Mouse (Mus musculus) CH12.LX (cell line): ENCODE data around the gene Lefty1. TPM values are rescaled to one million over a fixed set of nuclear protein-coding genes. Genes with fewer than 3 reads are reported as not detected.
A peak's percentile ranks its signal among the peaks of the same experiment; 100 is the strongest.

ENCODE experiments used
- DNase-seq: peaks from one replicate; pipeline ENCODE4 v3.0.0-alpha.2; 2013; ENCODE audit errors: extremely low read depth
- H3K27ac ChIP-seq: 2 replicates; pipeline ENCODE4 v1.5.1; 2012; ENCODE audit warnings: low read depth, mild to moderate bottlenecking, control low read depth, moderate library complexity; ENCODE audit not compliant: insufficient read depth
- H3K27me3 ChIP-seq: replicated peaks from 2 replicates; pipeline ENCODE3; 2012; ENCODE audit warnings: inconsistent platforms
- H3K36me3 ChIP-seq, 2 experiments: replicated peaks in 1 of 2; 2 replicates each; pipeline versions ENCODE3 to v1.6.1; 2012; ENCODE audit warnings: inconsistent platforms in 1 of 2, low read length in 1 of 2, mild to moderate bottlenecking in 1 of 2, mixed read lengths in 1 of 2, moderate library complexity in 1 of 2; ENCODE audit not compliant: control insufficient read depth in 1 of 2, insufficient read depth in 1 of 2
- H3K4me1 ChIP-seq, 2 experiments: 2 replicates each; pipeline ENCODE4 v1.6.1; 2012; ENCODE audit warnings: inconsistent platforms in 1 of 2, moderate library complexity in 1 of 2; ENCODE audit not compliant: insufficient read depth in 2 of 2, control insufficient read depth in 1 of 2
- H3K4me2 ChIP-seq: 2 replicates; pipeline ENCODE4 v1.6.1; 2012; ENCODE audit warnings: low read depth, mild to moderate bottlenecking, control low read depth; ENCODE audit not compliant: poor library complexity, insufficient read depth, severe bottlenecking
- H3K4me3 ChIP-seq, 3 experiments: fragments of 150-350 bp in 1 of 3; sonication (generic) in 1 of 3; replicated peaks in 1 of 3; 2 replicates each; pipeline versions ENCODE3 to v1.5.1; 2011 to 2012; ENCODE audit warnings: low read depth in 2 of 3, low read length in 2 of 3, mild to moderate bottlenecking in 2 of 3, moderate library complexity in 2 of 3, control low read depth in 1 of 3, improper control_type of control experiment in 1 of 3, inconsistent platforms in 1 of 3, mixed read lengths in 1 of 3; ENCODE audit not compliant: poor library complexity in 1 of 3
- H3K79me2 ChIP-seq: replicated peaks from 2 replicates; pipeline ENCODE4 v1.6.1; 2012; ENCODE audit warnings: mild to moderate bottlenecking, moderate library complexity; ENCODE audit not compliant: control insufficient read depth, poor library complexity, insufficient read depth, severe bottlenecking; ENCODE audit errors: extremely low read depth
- H3K9ac ChIP-seq: 2 replicates; pipeline ENCODE4 v1.6.1; 2012; ENCODE audit warnings: low read depth, mild to moderate bottlenecking, control low read depth, moderate library complexity; ENCODE audit not compliant: insufficient read depth
- H3K9me3 ChIP-seq: replicated peaks from 2 replicates; pipeline ENCODE3; 2012; ENCODE audit warnings: low read length, inconsistent platforms, mixed read lengths
- BHLHE40 ChIP-seq: IDR thresholded peaks from 2 replicates; pipeline ENCODE4 v1.6.1; 2011; ENCODE audit warnings: mild to moderate bottlenecking, low read depth, low read length, improper control_type of control experiment
- EP300 ChIP-seq: IDR thresholded peaks from 2 replicates; pipeline ENCODE4 v1.6.1; 2011; ENCODE audit warnings: low read length, improper control_type of control experiment
- ETS1 ChIP-seq: conservative IDR thresholded peaks from 2 replicates; pipeline ENCODE4 v1.6.1; 2012; ENCODE audit warnings: low read depth, mild to moderate bottlenecking, inconsistent platforms, low read length, improper control_type of control experiment, moderate library complexity
- IRF4 ChIP-seq: IDR thresholded peaks from 2 replicates; pipeline ENCODE4 v1.6.1; 2014; ENCODE audit warnings: low read depth, mild to moderate bottlenecking, inconsistent platforms, low read length, improper control_type of control experiment
- JUN ChIP-seq: IDR thresholded peaks from 2 replicates; pipeline ENCODE4 v1.6.1; 2011; ENCODE audit warnings: low read depth, mild to moderate bottlenecking, low read length, improper control_type of control experiment, moderate library complexity; ENCODE audit not compliant: insufficient read depth
- JUND ChIP-seq: conservative IDR thresholded peaks from 2 replicates; pipeline ENCODE4 v1.6.1; 2011; ENCODE audit warnings: low read depth, low read length, improper control_type of control experiment
- KAT2A ChIP-seq: IDR thresholded peaks from 2 replicates; pipeline ENCODE4 v1.6.1; 2012; ENCODE audit warnings: low read length, improper control_type of control experiment, inconsistent platforms; ENCODE audit not compliant: insufficient replicate concordance
- MAFK ChIP-seq: IDR thresholded peaks from 2 replicates; pipeline ENCODE4 v1.6.1; 2011; ENCODE audit warnings: low read length, improper control_type of control experiment; ENCODE audit not compliant: insufficient replicate concordance
- MAX ChIP-seq: IDR thresholded peaks from 2 replicates; pipeline ENCODE4 v1.6.1; 2011; ENCODE audit warnings: low read length, improper control_type of control experiment
- MAZ ChIP-seq: IDR thresholded peaks from 2 replicates; pipeline ENCODE4 v1.6.1; 2012; ENCODE audit warnings: low read depth, mild to moderate bottlenecking, inconsistent platforms, low read length, improper control_type of control experiment, moderate library complexity
- MEF2A ChIP-seq: IDR thresholded peaks from 2 replicates; pipeline ENCODE4 v1.6.1; 2014; ENCODE audit warnings: low read depth, mild to moderate bottlenecking, inconsistent platforms, low read length, improper control_type of control experiment, borderline replicate concordance
- MXI1 ChIP-seq: IDR thresholded peaks from 2 replicates; pipeline ENCODE4 v1.6.1; 2011; ENCODE audit warnings: mild to moderate bottlenecking, low read depth, low read length, improper control_type of control experiment
- NELFE ChIP-seq: IDR thresholded peaks from 2 replicates; pipeline ENCODE4 v1.6.1; 2011; ENCODE audit warnings: low read depth, low read length, improper control_type of control experiment
- PAX5 ChIP-seq: IDR thresholded peaks from 2 replicates; pipeline ENCODE4 v1.6.1; 2012; ENCODE audit warnings: low read length, inconsistent platforms, mixed read lengths
- POLR2A ChIP-seq: IDR thresholded peaks from 2 replicates; pipeline ENCODE4 v1.6.1; 2011; ENCODE audit warnings: low read depth, mild to moderate bottlenecking, improper control_type of control experiment, low read length
- POLR2AphosphoS2 ChIP-seq: IDR thresholded peaks from 2 replicates; pipeline ENCODE4 v1.6.1; 2011; ENCODE audit warnings: low read depth, low read length, improper control_type of control experiment
- RAD21 ChIP-seq: IDR thresholded peaks from 2 replicates; pipeline ENCODE4 v1.6.1; 2011; ENCODE audit warnings: low read depth, mild to moderate bottlenecking, low read length, improper control_type of control experiment, moderate library complexity
- RCOR1 ChIP-seq: conservative IDR thresholded peaks from 2 replicates; pipeline ENCODE4 v1.6.1; 2012; ENCODE audit warnings: low read depth, mild to moderate bottlenecking, inconsistent platforms, low read length, improper control_type of control experiment
- SIN3A ChIP-seq: IDR thresholded peaks from 2 replicates; pipeline ENCODE4 v1.6.1; 2012; ENCODE audit warnings: low read length, improper control_type of control experiment, inconsistent platforms
- SMC3 ChIP-seq: IDR thresholded peaks from 2 replicates; pipeline ENCODE4 v1.6.1; 2011; ENCODE audit warnings: low read depth, low read length, improper control_type of control experiment
- TCF12 ChIP-seq: IDR thresholded peaks from 2 replicates; pipeline ENCODE4 v1.6.1; 2014; ENCODE audit warnings: low read depth, mild to moderate bottlenecking, inconsistent platforms, low read length, improper control_type of control experiment
- USF1 ChIP-seq: IDR thresholded peaks from 2 replicates; pipeline ENCODE4 v1.6.1; 2014; ENCODE audit warnings: low read depth, mild to moderate bottlenecking, inconsistent platforms, low read length, improper control_type of control experiment
- USF2 ChIP-seq: conservative IDR thresholded peaks from 2 replicates; pipeline ENCODE4 v1.6.1; 2011; ENCODE audit warnings: low read depth, low read length, improper control_type of control experiment
- ZC3H11A ChIP-seq: IDR thresholded peaks from 2 replicates; pipeline ENCODE4 v1.6.1; 2012; ENCODE audit warnings: low read depth, mild to moderate bottlenecking, inconsistent platforms, low read length, improper control_type of control experiment
- ZNF384 ChIP-seq: IDR thresholded peaks from 2 replicates; pipeline ENCODE4 v1.6.1; 2012; ENCODE audit warnings: low read depth, low read length, improper control_type of control experiment, inconsistent platforms
- dilution Hi-C: fragments of 300-500 bp; cut with MboI; formaldehyde crosslinking; loops from 2 replicates; pipeline ENCODE4 v1.14.3; 2020; ENCODE audit warnings: low sequenced_read_pairs; ENCODE audit not compliant: extremely low pct_unique_long_range_greater_than_20kb, extremely low pct_ligation_motif_present
- in situ Hi-C: fragments of 300-500 bp; cut with MboI; formaldehyde crosslinking; loops from 3 replicates; pipeline ENCODE4 v1.14.3; 2019; ENCODE audit warnings: low sequenced_read_pairs, low pct_ligation_motif_present, low pct_unique_long_range_greater_than_20kb, mixed read lengths
- polyA plus RNA-seq: library from polyadenylated mRNA; unstranded; fragments of >175 nt; gene quantifications from 2 replicates; pipeline ENCODE4 v1.2.1, GENCODE M21; 2012; ENCODE audit warnings: low read depth; ENCODE audit not compliant: insufficient read length
- total RNA-seq, 2 experiments: library from RNA; depleted of rRNA; stranded (reverse); fragments of 300-350 nt in 1 of 2; fragments of >200 nt in 1 of 2; gene quantifications; 2 replicates each; pipeline ENCODE4 v1.2.3; 2012 to 2014

The Lefty1 gene
- total and polyA plus RNA-seq, 3 experiments, result not detected

GRCm38 (mm10) chr1:180926286-180926685 lies 8.5 kb upstream of the Lefty1 start:
- H3K4me3 ChIP-seq, result no peak overlapping the region
- TF ChIP-seq RCOR1 (peak; percentile 78; the same call in 1 of the 2 replicates), SIN3A (0 out of 2 replicates have a peak, but pooled peaks have one; percentile 23), BHLHE40 (peak; percentile 97), POLR2A (no peak), JUN (peak; percentile 40; the same call in 1 of the 2 replicates), ZNF384 (no peak), MEF2A (peak; percentile 49; the same call in 1 of the 2 replicates), RAD21 (no peak), IRF4 (peak; percentile 90), EP300 (peak; percentile 89), JUND (peak; percentile 80; the same call in 1 of the 2 replicates), PAX5 (no peak), TCF12 (peak; percentile 68; the same call in 1 of the 2 replicates), MAX (0 out of 2 replicates have a peak, but pooled peaks have one; percentile 30), ETS1 (peak; percentile 71), MAZ (peak; percentile 57; the same call in 1 of the 2 replicates)
- DNase-seq, result peak; percentile 62
- H3K36me3 ChIP-seq, result no peaks in the 10 kb centered on the region
- peaks cover 24 to 58% of the 10 kb centered on the region in 2 experiments for H3K4me1 ChIP-seq
- dilution Hi-C loops (no loop called here), in situ Hi-C loops (no loop called here)
- H3K9me3 ChIP-seq, result no peaks in the 10 kb centered on the region
- H3K79me2 ChIP-seq, result no peaks in the 10 kb centered on the region
- peak overlapping the region; percentile 14; the same call in 1 of the 2 replicates for H3K4me2 ChIP-seq
- no peaks in the 10 kb centered on the region for H3K27me3 ChIP-seq
- H3K9ac ChIP-seq, result no peak overlapping the region
- no peak overlapping the region for H3K27ac ChIP-seq

- in situ Hi-C loops (no loop called here), dilution Hi-C loops (no loop called here)
- Histone ChIP-seq H3K36me3 (no peaks in the 10 kb centered on the region), H3K9me3 (no peaks in the 10 kb centered on the region), H3K4me3 (no peak overlapping the region), H3K79me2 (no peaks in the 10 kb centered on the region), H3K4me2 (no peak overlapping the region), H3K4me1 (peaks cover 11 to 35% of the 10 kb centered on the region in 2 experiments), H3K27me3 (peaks cover 14% of the 10 kb centered on the region), H3K27ac (no peak overlapping the region), H3K9ac (no peak overlapping the region)
- no peak for TF ChIP-seq ETS1
- no peak for TF ChIP-seq POLR2A
- TF ChIP-seq USF2, result no peak
- no peak for TF ChIP-seq MAFK
- TF ChIP-seq USF1, result no peak
- TF ChIP-seq SMC3, result no peak
- no peak for TF ChIP-seq SIN3A
- TF ChIP-seq RAD21, result no peak
- no peak for TF ChIP-seq MXI1
- TF ChIP-seq KAT2A, result no peak
- TF ChIP-seq ZNF384, result no peak
- no peak for TF ChIP-seq EP300
- no peak for TF ChIP-seq MAX
- TF ChIP-seq POLR2AphosphoS2, result no peak
- no peak for TF ChIP-seq ZC3H11A
- TF ChIP-seq BHLHE40, result no peak
- no peak for TF ChIP-seq NELFE
- DNase-seq, result no peak
These were observed 5.2 kb upstream of the Lefty1 start for GRCm38 (mm10) chr1:180929599-180929998.
